Mouse (Mus musculus): ENCODE measurements at regions not wholly inside any gene's neighbourhood (a gene's known extent, or its start where the extent isn't known, plus 50 kb on each side); places are given as distances from the start of the nearest gene placed in this dataset.

DNA sequence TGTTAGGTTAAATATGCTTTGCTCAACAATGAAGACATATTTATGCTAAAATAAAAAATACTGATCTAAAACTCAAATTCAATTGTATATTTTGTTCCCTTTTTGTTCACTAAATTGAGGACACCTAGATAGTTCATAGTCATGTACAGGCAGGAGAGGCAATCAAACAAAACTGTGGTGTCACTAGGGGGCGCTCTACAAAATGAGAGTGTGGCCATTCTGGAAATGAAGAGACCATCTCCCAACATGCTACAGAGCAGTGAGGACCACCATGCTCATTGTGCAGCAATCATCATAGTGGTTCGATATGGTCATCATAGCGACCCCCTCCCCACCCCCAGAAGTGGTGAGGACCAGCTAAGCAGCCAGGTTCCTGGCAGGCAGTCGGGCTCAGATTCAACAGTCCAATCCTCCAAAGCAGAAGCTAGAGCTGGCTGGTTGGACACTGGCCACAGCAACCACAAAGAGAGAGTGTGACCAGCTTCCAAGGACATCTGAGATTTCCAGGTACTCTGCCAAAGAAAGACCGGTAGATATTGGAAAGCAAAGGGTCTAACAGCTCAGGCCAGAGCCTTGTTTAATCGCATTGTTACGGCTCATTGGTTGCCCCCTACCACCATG is 155.4 kb downstream of the Tgfb2 start:
- Histone ChIP-seq H3K9me3 (ENCODE audit: control insufficient read depth, low read length) (no peaks in the 10 kb centered on the region), H3K27ac (ENCODE audit: low read length) (no peak overlapping the region), H3K9ac (replicated peaks; ENCODE audit: low read depth, low read length) (no peak overlapping the region), H3K4me2 (ENCODE audit: low read length) (no peak overlapping the region), H3K27me3 (replicated peaks; ENCODE audit: control insufficient read depth, insufficient read depth, low read length) (no peaks in the 10 kb centered on the region), H3K4me1 (replicated peaks; ENCODE audit: control insufficient read depth, insufficient read depth, low read length) (no peaks in the 10 kb centered on the region), H3K36me3 (ENCODE audit: control insufficient read depth, insufficient read depth) (no peaks in the 10 kb centered on the region), H3K4me3 (replicated peaks; ENCODE audit: low read length) (no peak overlapping the region)
- ATAC-seq, result no peak
- WGBS, result 85% methylated on average over 7 of the region's 7 CpGs

DNA sequence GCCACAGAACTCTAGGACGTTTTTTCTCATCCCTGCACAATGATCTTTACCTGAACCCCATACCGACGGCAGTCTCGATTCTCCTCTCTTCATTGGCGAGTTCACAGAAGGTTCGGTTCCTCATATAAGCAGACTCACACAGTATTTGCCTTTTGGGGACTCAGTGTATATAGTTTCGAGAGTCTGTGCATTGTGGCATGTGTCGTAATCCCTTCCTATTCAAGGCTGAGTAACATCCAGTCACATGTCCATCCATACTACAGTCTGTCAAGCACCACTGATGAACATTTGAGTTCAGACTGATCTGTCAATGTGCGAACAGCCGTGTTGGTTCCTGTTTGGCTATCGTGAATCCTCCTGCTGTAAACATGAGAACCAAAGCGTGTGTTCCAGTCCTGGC is 156.6 kb downstream of the Tgfb2 start:
- no peak overlapping the region for H3K4me2 ChIP-seq (ENCODE audit: low read length)
- H3K9ac ChIP-seq (replicated peaks; ENCODE audit: low read depth, low read length), result no peak overlapping the region
- 96% methylated on average over 12 of the region's 12 CpGs for WGBS
- H3K4me1 ChIP-seq (replicated peaks; ENCODE audit: control insufficient read depth, insufficient read depth, low read length), result no peaks in the 10 kb centered on the region
- H3K9me3 ChIP-seq (ENCODE audit: control insufficient read depth, low read length), result no peaks in the 10 kb centered on the region
- H3K27me3 ChIP-seq (replicated peaks; ENCODE audit: control insufficient read depth, insufficient read depth, low read length), result no peaks in the 10 kb centered on the region
- ATAC-seq, result no peak
- H3K36me3 ChIP-seq (ENCODE audit: control insufficient read depth, insufficient read depth), result no peaks in the 10 kb centered on the region
- no peak overlapping the region for H3K4me3 ChIP-seq (replicated peaks; ENCODE audit: low read length)
- no peak overlapping the region for H3K27ac ChIP-seq (ENCODE audit: low read length)

DNA sequence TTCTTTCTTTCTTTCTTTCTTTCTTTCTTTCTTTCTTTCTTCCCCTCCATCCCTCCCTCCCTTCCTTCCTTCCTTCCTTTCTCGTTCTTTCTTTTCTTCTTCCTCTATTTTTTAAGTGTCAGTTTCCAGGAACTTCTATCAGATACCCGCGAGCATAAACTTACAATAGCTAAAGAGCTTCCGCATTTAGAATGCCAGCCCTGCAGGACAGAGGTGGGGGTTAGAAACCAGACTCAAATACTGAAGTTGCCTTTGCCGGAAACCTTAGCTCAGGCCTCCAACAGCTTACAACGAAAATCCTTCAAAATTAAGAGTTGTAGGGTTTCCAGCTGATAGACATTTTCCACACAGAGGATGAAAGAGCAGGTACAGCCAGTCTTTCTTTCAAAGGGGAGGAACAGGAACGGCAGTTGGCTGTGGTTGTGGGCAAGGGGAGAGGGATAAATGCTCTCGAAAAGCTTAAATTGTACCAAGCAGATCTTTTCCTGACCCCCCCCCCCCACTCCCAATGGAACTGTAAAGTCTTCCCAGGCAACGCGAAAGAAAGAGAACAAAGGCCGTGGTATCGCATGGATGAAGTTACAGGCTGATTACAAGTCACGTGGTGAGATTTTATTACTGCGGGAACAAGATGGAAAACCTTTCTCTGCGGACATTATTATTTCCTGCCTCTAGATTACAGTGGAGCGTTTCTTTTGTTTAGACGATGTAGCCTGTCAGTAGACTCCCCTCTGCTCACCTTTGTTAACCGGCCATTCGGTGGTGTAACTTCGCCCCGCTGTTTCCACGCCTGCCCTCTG is 159.2 kb downstream of the Tgfb2 start:
- H3K9me3 ChIP-seq (ENCODE audit: control insufficient read depth, low read length), result no peaks in the 10 kb centered on the region
- H3K27me3 ChIP-seq (replicated peaks; ENCODE audit: control insufficient read depth, insufficient read depth, low read length), result no peaks in the 10 kb centered on the region
- no peaks in the 10 kb centered on the region for H3K36me3 ChIP-seq (ENCODE audit: control insufficient read depth, insufficient read depth)
- H3K4me2 ChIP-seq (ENCODE audit: low read length), result peak overlapping the region; percentile 38
- ATAC-seq, result peak; percentile 52
- H3K4me1 ChIP-seq (replicated peaks; ENCODE audit: control insufficient read depth, insufficient read depth, low read length), result no peaks in the 10 kb centered on the region
- 36% methylated on average over 22 of the region's 22 CpGs for WGBS
- no peak overlapping the region for H3K4me3 ChIP-seq (replicated peaks; ENCODE audit: low read length)
- H3K27ac ChIP-seq (ENCODE audit: low read length), result no peak overlapping the region
- H3K9ac ChIP-seq (replicated peaks; ENCODE audit: low read depth, low read length), result peak overlapping the region; percentile 15; the same call in 1 of the 2 replicates

DNA sequence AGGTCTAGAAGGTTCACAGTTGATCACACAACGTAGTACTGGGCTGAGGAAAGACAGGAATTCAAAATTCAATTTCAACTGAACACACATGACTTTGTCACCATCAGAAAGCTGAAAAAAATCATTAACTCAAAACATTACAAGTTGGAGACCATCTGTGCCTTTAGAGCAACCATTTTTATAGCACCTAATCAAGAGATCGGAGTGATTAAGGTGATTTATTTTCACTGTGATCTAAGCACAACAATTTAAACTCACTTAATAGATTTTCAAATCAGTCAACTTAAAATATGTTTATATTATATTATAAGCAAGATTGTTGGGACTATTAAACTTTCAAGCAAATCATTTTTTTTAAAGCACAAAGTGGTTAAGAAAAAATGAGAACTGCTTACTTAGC is 165.7 kb downstream of the Tgfb2 start:
- Histone ChIP-seq H3K4me3 (replicated peaks; ENCODE audit: low read length) (no peak overlapping the region), H3K27ac (ENCODE audit: low read length) (no peak overlapping the region), H3K9ac (replicated peaks; ENCODE audit: low read depth, low read length) (no peak overlapping the region), H3K36me3 (ENCODE audit: control insufficient read depth, insufficient read depth) (no peaks in the 10 kb centered on the region), H3K4me2 (ENCODE audit: low read length) (no peak overlapping the region), H3K9me3 (ENCODE audit: control insufficient read depth, low read length) (no peaks in the 10 kb centered on the region), H3K27me3 (replicated peaks; ENCODE audit: control insufficient read depth, insufficient read depth, low read length) (no peaks in the 10 kb centered on the region), H3K4me1 (replicated peaks; ENCODE audit: control insufficient read depth, insufficient read depth, low read length) (no peaks in the 10 kb centered on the region)
- ATAC-seq, result no peak
- WGBS, result 91% methylated on average over 2 of the region's 2 CpGs

DNA sequence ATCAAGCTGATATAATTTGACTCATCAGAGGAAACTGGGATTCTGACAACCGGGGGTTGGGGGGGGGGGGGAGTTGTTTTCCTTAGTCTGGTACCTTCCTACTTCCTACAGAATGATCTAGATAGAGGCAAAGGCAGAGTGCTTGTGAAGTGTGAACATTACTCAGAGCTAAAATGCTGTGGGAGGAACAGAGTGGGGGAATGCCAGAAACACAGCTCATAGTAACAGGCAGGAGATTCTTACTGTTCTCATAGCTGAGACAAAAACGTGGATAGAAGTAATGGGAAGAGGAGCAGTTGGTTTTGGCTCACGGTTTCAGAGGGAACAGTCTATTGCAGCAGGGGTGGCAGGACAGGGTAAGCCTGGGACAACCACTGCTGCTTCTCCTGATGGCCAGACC is 167.6 kb downstream of the Tgfb2 start:
- H3K27me3 ChIP-seq (replicated peaks; ENCODE audit: control insufficient read depth, insufficient read depth, low read length), result no peaks in the 10 kb centered on the region
- no peak overlapping the region for H3K4me3 ChIP-seq (replicated peaks; ENCODE audit: low read length)
- H3K4me1 ChIP-seq (replicated peaks; ENCODE audit: control insufficient read depth, insufficient read depth, low read length), result no peaks in the 10 kb centered on the region
- H3K4me2 ChIP-seq (ENCODE audit: low read length), result no peak overlapping the region
- no peak overlapping the region for H3K9ac ChIP-seq (replicated peaks; ENCODE audit: low read depth, low read length)
- no peak for ATAC-seq
- H3K36me3 ChIP-seq (ENCODE audit: control insufficient read depth, insufficient read depth), result no peaks in the 10 kb centered on the region
- H3K9me3 ChIP-seq (ENCODE audit: control insufficient read depth, low read length), result no peaks in the 10 kb centered on the region
- 82% methylated on average over 3 of the region's 3 CpGs for WGBS
- no peak overlapping the region for H3K27ac ChIP-seq (ENCODE audit: low read length)

DNA sequence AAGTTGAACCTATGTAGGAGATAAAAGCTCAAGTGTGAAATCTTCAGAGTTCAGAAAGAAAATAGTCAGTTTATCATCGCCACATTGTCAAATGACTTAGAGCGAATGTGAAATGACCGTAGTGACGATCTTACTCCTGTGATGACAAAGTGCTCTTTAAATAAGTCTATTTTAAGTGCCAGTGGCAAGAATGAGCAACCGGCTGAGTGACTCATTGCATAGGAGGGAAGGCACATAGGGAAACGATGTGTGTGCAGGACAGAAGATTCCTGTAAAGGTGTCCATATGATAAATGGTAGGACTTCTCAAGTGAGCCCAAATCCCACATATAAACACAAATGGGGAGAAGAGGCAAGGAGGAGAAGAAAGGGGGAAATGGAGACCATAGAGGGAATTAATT is 189.8 kb downstream of the Tgfb2 start:
- H3K4me2 ChIP-seq (ENCODE audit: low read length), result no peak overlapping the region
- WGBS, result 92% methylated on average over 6 of the region's 6 CpGs
- no peaks in the 10 kb centered on the region for H3K9me3 ChIP-seq (ENCODE audit: control insufficient read depth, low read length)
- peaks cover 2% of the 10 kb centered on the region for H3K4me1 ChIP-seq (replicated peaks; ENCODE audit: control insufficient read depth, insufficient read depth, low read length)
- no peak for ATAC-seq
- no peak overlapping the region for H3K4me3 ChIP-seq (replicated peaks; ENCODE audit: low read length)
- no peak overlapping the region for H3K9ac ChIP-seq (replicated peaks; ENCODE audit: low read depth, low read length)
- no peak overlapping the region for H3K27ac ChIP-seq (ENCODE audit: low read length)
- no peaks in the 10 kb centered on the region for H3K36me3 ChIP-seq (ENCODE audit: control insufficient read depth, insufficient read depth)
- no peaks in the 10 kb centered on the region for H3K27me3 ChIP-seq (replicated peaks; ENCODE audit: control insufficient read depth, insufficient read depth, low read length)

DNA sequence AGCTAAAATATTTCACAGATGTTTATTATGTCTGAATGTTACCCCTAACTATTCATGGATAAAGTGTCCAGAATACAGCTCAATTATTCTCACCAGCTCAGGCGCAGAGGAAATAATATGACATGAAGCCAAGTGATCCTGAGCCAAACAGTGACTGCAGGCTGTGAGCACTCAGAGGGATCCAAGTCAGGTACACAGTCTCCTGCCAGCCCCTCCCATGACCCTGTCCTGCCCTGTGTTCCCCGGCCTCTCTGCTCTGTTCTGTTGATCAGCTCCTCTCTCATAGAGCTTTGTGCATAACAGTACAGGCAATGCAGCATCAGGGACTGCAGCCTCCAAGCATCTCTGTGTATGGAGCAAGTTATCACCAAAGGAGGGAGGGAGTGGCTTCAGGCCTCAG is 190.7 kb downstream of the Tgfb2 start:
- ATAC-seq, result no peak
- H3K4me1 ChIP-seq (replicated peaks; ENCODE audit: control insufficient read depth, insufficient read depth, low read length), result peaks cover 2% of the 10 kb centered on the region
- no peak overlapping the region for H3K27ac ChIP-seq (ENCODE audit: low read length)
- H3K27me3 ChIP-seq (replicated peaks; ENCODE audit: control insufficient read depth, insufficient read depth, low read length), result no peaks in the 10 kb centered on the region
- no peak overlapping the region for H3K4me3 ChIP-seq (replicated peaks; ENCODE audit: low read length)
- WGBS, result 54% methylated on average over 2 of the region's 2 CpGs
- H3K9me3 ChIP-seq (ENCODE audit: control insufficient read depth, low read length), result no peaks in the 10 kb centered on the region
- no peak overlapping the region for H3K9ac ChIP-seq (replicated peaks; ENCODE audit: low read depth, low read length)
- H3K36me3 ChIP-seq (ENCODE audit: control insufficient read depth, insufficient read depth), result no peaks in the 10 kb centered on the region
- no peak overlapping the region for H3K4me2 ChIP-seq (ENCODE audit: low read length)

DNA sequence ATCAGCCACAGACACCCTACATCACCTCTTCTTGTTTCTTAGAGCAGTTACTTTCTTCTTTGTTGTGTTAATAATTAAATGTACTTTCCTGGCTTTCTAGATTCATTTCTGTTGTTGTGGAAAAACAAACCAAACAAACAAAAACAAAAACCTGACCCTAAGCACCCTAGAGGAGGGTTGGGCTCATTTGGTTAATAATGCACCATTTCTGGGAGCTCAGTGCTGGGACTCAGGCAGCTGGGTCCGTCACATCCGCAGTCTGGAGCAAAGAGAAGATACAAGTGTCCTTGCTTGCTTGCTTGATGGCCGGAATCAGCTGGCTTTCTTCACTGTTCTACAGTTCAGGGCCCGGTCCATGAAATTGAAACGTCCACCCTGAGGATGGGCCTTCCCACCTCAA is 191.9 kb downstream of the Tgfb2 start:
- peaks cover 2% of the 10 kb centered on the region for H3K4me1 ChIP-seq (replicated peaks; ENCODE audit: control insufficient read depth, insufficient read depth, low read length)
- no peaks in the 10 kb centered on the region for H3K9me3 ChIP-seq (ENCODE audit: control insufficient read depth, low read length)
- H3K27me3 ChIP-seq (replicated peaks; ENCODE audit: control insufficient read depth, insufficient read depth, low read length), result no peaks in the 10 kb centered on the region
- no peak overlapping the region for H3K4me3 ChIP-seq (replicated peaks; ENCODE audit: low read length)
- no peak overlapping the region for H3K4me2 ChIP-seq (ENCODE audit: low read length)
- WGBS, result 65% methylated on average over 5 of the region's 5 CpGs
- ATAC-seq, result no peak
- no peaks in the 10 kb centered on the region for H3K36me3 ChIP-seq (ENCODE audit: control insufficient read depth, insufficient read depth)
- no peak overlapping the region for H3K9ac ChIP-seq (replicated peaks; ENCODE audit: low read depth, low read length)
- H3K27ac ChIP-seq (ENCODE audit: low read length), result no peak overlapping the region

DNA sequence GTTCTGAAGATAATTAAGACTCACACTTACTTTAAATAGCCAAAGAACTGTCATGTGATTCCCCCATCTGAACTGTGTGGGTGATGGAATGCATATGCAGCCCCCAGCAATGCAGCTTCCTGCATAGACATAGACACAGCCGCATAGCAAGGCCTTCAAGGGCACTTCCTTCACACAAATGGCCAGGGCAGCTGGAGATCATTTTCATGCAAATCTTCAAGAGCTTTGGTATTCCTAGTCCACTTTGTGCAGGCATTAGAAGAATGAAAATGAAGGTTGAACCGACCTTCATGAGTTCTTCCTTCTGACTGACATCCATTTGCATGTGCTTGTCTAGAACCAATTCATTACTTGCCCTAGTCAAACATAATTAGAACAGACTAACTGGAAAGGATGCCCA is 195.3 kb downstream of the Tgfb2 start:
- no peak for ATAC-seq
- 37% methylated on average over 2 of the region's 2 CpGs for WGBS
- H3K4me1 ChIP-seq (replicated peaks; ENCODE audit: control insufficient read depth, insufficient read depth, low read length), result peaks cover 14% of the 10 kb centered on the region
- no peaks in the 10 kb centered on the region for H3K36me3 ChIP-seq (ENCODE audit: control insufficient read depth, insufficient read depth)
- no peak overlapping the region for H3K27ac ChIP-seq (ENCODE audit: low read length)
- H3K9ac ChIP-seq (replicated peaks; ENCODE audit: low read depth, low read length), result no peak overlapping the region
- H3K4me3 ChIP-seq (replicated peaks; ENCODE audit: low read length), result no peak overlapping the region
- H3K27me3 ChIP-seq (replicated peaks; ENCODE audit: control insufficient read depth, insufficient read depth, low read length), result no peaks in the 10 kb centered on the region
- no peaks in the 10 kb centered on the region for H3K9me3 ChIP-seq (ENCODE audit: control insufficient read depth, low read length)
- no peak overlapping the region for H3K4me2 ChIP-seq (ENCODE audit: low read length)
